Mouse (Mus musculus): Measurements from ENCODE around the gene Rdh12. TPM values are rescaled to one million over a fixed set of nuclear protein-coding genes. Genes with fewer than 3 reads are reported as not detected.

The Rdh12 gene
- polyA plus RNA-seq, 1 experiment from 2014 or later = 0.40 TPM

DNA sequence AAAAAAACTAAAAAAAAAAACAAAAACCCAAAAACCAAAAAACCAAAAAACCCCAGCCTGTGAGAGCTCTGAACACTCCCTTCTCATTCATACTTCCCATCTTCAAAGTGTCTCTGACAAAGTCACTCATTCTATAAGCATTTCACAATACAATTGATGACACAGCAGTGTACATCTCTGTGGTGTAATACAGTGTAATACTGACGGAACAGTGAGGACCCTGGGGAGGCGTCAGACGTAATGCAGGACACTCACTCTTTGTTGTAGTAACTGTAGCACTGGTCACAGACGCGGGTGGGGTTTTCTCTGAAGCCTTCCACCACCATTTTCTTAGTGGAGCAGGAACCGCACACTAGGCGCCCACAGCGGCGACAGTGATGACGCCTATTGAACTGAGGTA is 46.3 kb downstream of the Rdh12 start:
- Histone ChIP-seq H3K9me3 (no peaks in the 10 kb centered on the region), H3K4me3 (no peak overlapping the region), H3K27me3 (replicated peaks) (no peaks in the 10 kb centered on the region), H3K4me2 (no peak overlapping the region), H3K36me3 (peaks cover 91% of the 10 kb centered on the region), H3K9ac (no peak overlapping the region), H3K4me1 (no peaks in the 10 kb centered on the region), H3K27ac (replicated peaks) (no peak overlapping the region)
- WGBS = 87% methylated on average over 10 of the region's 10 CpGs
- no peak for ATAC-seq (ENCODE audit: extremely low read depth, insufficient number of reproducible peaks, low FRiP score, low TSS enrichment)

DNA sequence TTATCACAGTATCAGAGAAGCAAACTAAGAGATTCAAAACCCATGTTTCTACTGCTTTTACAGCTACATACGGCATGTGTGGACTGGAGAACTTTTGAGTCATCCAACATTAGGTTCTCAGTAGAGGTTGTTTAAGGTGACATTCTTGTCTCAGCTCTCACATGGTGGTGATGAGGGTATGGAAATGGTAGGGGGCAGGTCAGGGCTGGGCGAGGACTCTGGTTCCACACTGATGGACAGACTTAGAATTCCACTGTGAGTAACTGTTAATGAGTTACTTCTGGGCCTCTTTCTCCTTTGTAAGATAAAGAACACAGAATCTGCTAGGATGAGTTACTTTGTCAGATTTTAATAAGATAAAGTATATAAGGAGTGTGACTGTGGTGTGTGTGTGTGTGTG is 51.4 kb downstream of the Rdh12 start:
- Histone ChIP-seq H3K27me3 (replicated peaks) (no peaks in the 10 kb centered on the region), H3K36me3 (peaks cover 90% of the 10 kb centered on the region), H3K27ac (replicated peaks) (no peak overlapping the region), H3K9ac (no peak overlapping the region), H3K9me3 (no peaks in the 10 kb centered on the region), H3K4me2 (no peak overlapping the region), H3K4me1 (no peaks in the 10 kb centered on the region), H3K4me3 (no peak overlapping the region)
- 82% methylated on average over 2 of the region's 2 CpGs for WGBS
- no peak for ATAC-seq (ENCODE audit: extremely low read depth, insufficient number of reproducible peaks, low FRiP score, low TSS enrichment)

DNA sequence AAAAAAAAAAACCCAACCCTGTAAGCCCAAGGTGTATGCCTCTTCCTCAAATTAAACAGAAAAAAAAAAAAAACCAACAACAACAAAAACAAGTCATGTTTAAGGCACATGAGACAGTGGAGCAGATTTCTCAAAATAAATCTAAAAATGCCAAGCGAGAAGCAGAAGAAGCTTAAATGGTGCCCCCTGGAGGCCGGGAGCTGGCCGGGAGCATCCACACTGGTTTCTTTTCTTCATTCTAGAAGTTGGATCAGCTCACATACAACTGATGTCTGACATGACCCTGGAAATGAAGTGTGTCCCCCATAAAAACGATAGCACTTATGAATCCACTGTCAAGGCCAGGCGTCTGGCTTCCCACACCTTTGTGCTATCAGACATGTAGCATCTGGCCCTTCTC is 52.3 kb downstream of the Rdh12 start:
- H3K9me3 ChIP-seq = no peaks in the 10 kb centered on the region
- WGBS = 50% methylated on average over 5 of the region's 5 CpGs

More for the DNA sequence above, 52.3 kb downstream of the Rdh12 start:
- ATAC-seq (ENCODE audit: extremely low read depth, insufficient number of reproducible peaks, low FRiP score, low TSS enrichment) = no peak
- Histone ChIP-seq H3K36me3 (peaks cover 92% of the 10 kb centered on the region), H3K27me3 (replicated peaks) (no peaks in the 10 kb centered on the region), H3K27ac (replicated peaks) (no peak overlapping the region), H3K4me1 (no peaks in the 10 kb centered on the region), H3K4me2 (no peak overlapping the region), H3K4me3 (no peak overlapping the region), H3K9ac (no peak overlapping the region)

Other genes with a start within 250 kb of the Rdh12 start
- gene Tmem229b, start 201.3 kb upstream of the Rdh12 start, polyA plus RNA-seq (2015; fragmentation: Nextera tagmentation; extraction: Ambion mirVana) = 2.6 TPM in 2 replicates
- 2.3 and 2.7 TPM in 2 replicates for gene Plekhh1, start 179.8 kb upstream of the Rdh12 start, polyA plus RNA-seq (2015; fragmentation: Nextera tagmentation; extraction: Ambion mirVana)
- gene Pigh, start 119.3 kb upstream of the Rdh12 start, polyA plus RNA-seq (2015; fragmentation: Nextera tagmentation; extraction: Ambion mirVana) = 14.5 and 15.4 TPM in 2 replicates
- gene Arg2, start 78.1 kb upstream of the Rdh12 start, polyA plus RNA-seq (2015; fragmentation: Nextera tagmentation; extraction: Ambion mirVana) = 0.33 and 0.60 TPM in 2 replicates
- 92.9 and 105 TPM in 2 replicates for gene Vti1b, start 36.2 kb upstream of the Rdh12 start, polyA plus RNA-seq (2015; fragmentation: Nextera tagmentation; extraction: Ambion mirVana)
- 13.5 and 15.2 TPM in 2 replicates for gene Rdh11, start 16.6 kb upstream of the Rdh12 start, polyA plus RNA-seq (2015; fragmentation: Nextera tagmentation; extraction: Ambion mirVana)
- gene Zfyve26, start 87.4 kb downstream of the Rdh12 start, polyA plus RNA-seq (2015; fragmentation: Nextera tagmentation; extraction: Ambion mirVana) = 7.4 and 8.1 TPM in 2 replicates
- 4.8 and 5.9 TPM in 2 replicates for gene Rad51b, start 88.4 kb downstream of the Rdh12 start, polyA plus RNA-seq (2015; fragmentation: Nextera tagmentation; extraction: Ambion mirVana)

Data from heart, embryonic 13.5 days (tissue).